Mouse (Mus musculus): ENCODE data around the gene Dnajc28.

DNA sequence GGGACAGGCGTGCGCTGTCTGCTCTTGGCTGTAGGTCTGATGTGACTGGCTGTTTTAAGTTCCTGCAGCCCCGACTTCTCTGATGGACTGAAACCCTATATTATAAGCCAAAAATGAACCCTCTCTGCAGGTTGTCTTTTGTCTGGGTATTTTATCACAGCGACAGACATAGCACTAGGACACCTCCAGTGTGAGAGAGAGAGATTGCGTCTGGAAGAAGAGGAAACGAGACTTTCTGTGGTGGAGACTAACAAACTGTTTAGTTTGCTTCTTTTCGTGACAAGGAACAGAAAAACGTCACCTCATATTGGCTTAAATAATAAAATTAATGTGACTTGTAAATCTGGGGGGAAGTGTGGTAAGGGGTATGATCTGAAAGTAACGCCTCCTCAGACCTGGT, 17.1 kb downstream of the Dnajc28 start:
- no peak for TF ChIP-seq POLR2A (IDR thresholded peaks at IDR 0.05; ENCODE audit: borderline replicate concordance, control insufficient read depth, low read depth, low read length)
- TF ChIP-seq CTCF (IDR thresholded peaks at IDR 0.05; ENCODE audit: control insufficient read depth, insufficient read depth, low read length), result no peak

Measured in bone marrow, adult 2 months (tissue).